ENCODE assay signal across 8 mouse cellular contexts in genomic region chr1:171195887-171196397, GRCm38 (mm10). TPM values are rescaled to one million over a fixed set of nuclear protein-coding genes. Genes with fewer than 3 reads are reported as not detected.
DNase-seq lines count a peak whose midpoint lies in the region; ATAC-seq and TF ChIP-seq lines count a peak whose summit lies in the region.

Pcp4l1 (minus strand) TSS chr1:171196268.

- peak within 1 kb of the TSS; percentile 75 for H3K4me3 ChIP-seq in ES-Bruce4 (ENCODE audit: low read depth, low read length)
- peak within 1 kb of the TSS; percentile 58 for H3K4me3 ChIP-seq in neural tube, embryonic 15.5 days (replicated peaks)

- no peak within 1 kb of the TSS for H3K27ac ChIP-seq in ES-Bruce4 (ENCODE audit: insufficient read depth, low read length)
- H3K27ac ChIP-seq in neural tube, embryonic 15.5 days (replicated peaks) = peak within 1 kb of the TSS; percentile 24; the same call in 1 of the 2 replicates

- no peak for TF ChIP-seq POLR2A in ES-Bruce4 (IDR thresholded peaks at IDR 0.05; ENCODE audit: insufficient read depth, low read length)

- peak; percentile 71 for ATAC-seq in neural tube, embryonic 15.5 days (ENCODE audit: low FRiP score)

- H3K36me3 ChIP-seq in ES-Bruce4 (ENCODE audit: control insufficient read depth, insufficient read depth, low read length, poor library complexity, severe bottlenecking) = no peaks in the 10 kb centered on the region
- no peaks in the 10 kb centered on the region for H3K36me3 ChIP-seq in neural tube, embryonic 15.5 days

- no peaks in the 10 kb centered on the region; the same call in 1 of the 2 replicates for H3K27me3 ChIP-seq in ES-Bruce4 (ENCODE audit: control insufficient read depth, insufficient read depth, low read length, poor library complexity, severe bottlenecking)
- peaks cover 36% of the 10 kb centered on the region for H3K27me3 ChIP-seq in neural tube, embryonic 15.5 days (replicated peaks)

- WGBS in neural tube, embryonic 15.5 days = under 1% methylated on average over 33 of the region's 33 CpGs

- TF ChIP-seq EP300 in ES-Bruce4 (IDR thresholded peaks at IDR 0.05; ENCODE audit: insufficient read depth, low read depth, low read length) = no peak

- no peaks in the 10 kb centered on the region for H3K9me3 ChIP-seq in ES-Bruce4 (replicated peaks; ENCODE audit: control insufficient read depth, insufficient read depth, low read length, poor library complexity, severe bottlenecking)
- H3K9me3 ChIP-seq in neural tube, embryonic 15.5 days (replicated peaks) = no peaks in the 10 kb centered on the region

- peak within 1 kb of the TSS; percentile 29; the same call in 1 of the 2 replicates for H3K9ac ChIP-seq in ES-Bruce4 (ENCODE audit: low read depth, poor library complexity, severe bottlenecking)
- H3K9ac ChIP-seq in neural tube, embryonic 15.5 days (replicated peaks) = peak within 1 kb of the TSS; percentile 61

- DNase-seq in cerebellum, adult 11-12 months = peak; percentile 37
- DNase-seq in forelimb bud, embryonic 11.5 days (ENCODE audit: low read depth, low spot score) = peak; percentile 54
- DNase-seq in heart, postnatal 4 days = peak; percentile 84
- DNase-seq in layer of hippocampus, adult 8-10 months (ENCODE audit: low spot score in 2 of 2) = peak; percentile 25 to 34
- DNase-seq in lung, adult 18-20 months = peak; percentile 74 to 76
- DNase-seq in thymus, postnatal 10 days (ENCODE audit: low spot score in 2 of 2) = no peak

- peak within 1 kb of the TSS; percentile 99 for H3K4me2 ChIP-seq in neural tube, embryonic 15.5 days

- TF ChIP-seq CTCF in ES-Bruce4 (IDR thresholded peaks at IDR 0.05; ENCODE audit: low read depth, low read length) = no peak

- H3K4me1 ChIP-seq in ES-Bruce4 (ENCODE audit: control insufficient read depth, insufficient read depth, low read length) = no peaks in the 10 kb centered on the region
- H3K4me1 ChIP-seq in neural tube, embryonic 15.5 days = peaks cover 39% of the 10 kb centered on the region

RNA-seq across cellular contexts. Expression of gene Pcp4l1, which starts in this region (rescaled TPM):
- 0.37 and 0.70 TPM in 2 replicates for polyA plus RNA-seq in ES-Bruce4 (2011; ENCODE audit: insufficient read depth, insufficient read length, low read depth, missing spikeins)
- 100 to 1,000 TPM; 109 to 138 TPM for total RNA-seq in heart, postnatal 4 days (2021)
- 10 to 100 TPM; 42.4 to 47.5 (median 44.4) TPM for total RNA-seq in layer of hippocampus, adult 8-10 months (2022)
- 34.0 and 39.1 TPM in 2 replicates for polyA plus RNA-seq in neural tube, embryonic 15.5 days (2015; fragmentation: Nextera tagmentation; extraction: Ambion mirVana)

Comparison
In these comparisons a context has a peak if more than half of its experiments do, and no peak if none do; other contexts are left out.
1. RNA of gene Pcp4l1 (polyA plus RNA-seq): 34.0 to 39.1 TPM in neural tube, embryonic 15.5 days; 0.37 to 0.70 TPM in ES-Bruce4; every median in the first group is over 10 times any median in the second.
2. DNase-seq: peak in cerebellum, adult 11-12 months (single experiment), forelimb bud, embryonic 11.5 days (single experiment), heart, postnatal 4 days (single experiment), layer of hippocampus, adult 8-10 months (2 of 2) and lung, adult 18-20 months (2 of 2); none in thymus, postnatal 10 days (0 of 2).